Mouse (Mus musculus): ENCODE measurements at regions not wholly inside any gene's neighbourhood (a gene's known extent, or its start where the extent isn't known, plus 50 kb on each side); places are given as distances from the start of the nearest gene placed in this dataset.

- Histone ChIP-seq H3K4me3 (ENCODE audit: low read depth, low read length) (no peak overlapping the region), H3K4me1 (ENCODE audit: insufficient read depth, low read depth, low read length) (no peaks in the 10 kb centered on the region), H3K36me3 (ENCODE audit: insufficient read depth, low read length) (no peaks in the 10 kb centered on the region), H3K27me3 (replicated peaks; ENCODE audit: insufficient read depth, low read length) (no peaks in the 10 kb centered on the region), H3K9me3 (ENCODE audit: low read length) (no peaks in the 10 kb centered on the region), H3K27ac (ENCODE audit: low read length) (no peak overlapping the region), H3K4me2 (replicated peaks; ENCODE audit: low read depth, low read length) (no peak overlapping the region), H3K9ac (replicated peaks; ENCODE audit: low read depth) (no peak overlapping the region)
- 48% methylated on average over 3 of the region's 3 CpGs for WGBS
- no peak for ATAC-seq
- TF ChIP-seq CTCF (IDR thresholded peaks at IDR 0.05) (no peak), EP300 (IDR thresholded peaks at IDR 0.05) (no peak)
- DNase-seq (ENCODE audit: low spot score): no peak
Observed at GRCm38 (mm10) chr5:81878563-81878962, 858.6 kb downstream of the Adgrl3 start.

GRCm38 (mm10) chr5:81893358-81893757 is 873.4 kb downstream of the Adgrl3 start:
- H3K9me3 ChIP-seq (ENCODE audit: low read length): no peaks in the 10 kb centered on the region
- H3K4me2 ChIP-seq (replicated peaks; ENCODE audit: low read depth, low read length): no peak overlapping the region
- H3K9ac ChIP-seq (replicated peaks; ENCODE audit: low read depth): no peak overlapping the region
- TF ChIP-seq CTCF (IDR thresholded peaks at IDR 0.05) (no peak), EP300 (IDR thresholded peaks at IDR 0.05) (no peak)
- no peaks in the 10 kb centered on the region for H3K4me1 ChIP-seq (ENCODE audit: insufficient read depth, low read depth, low read length)
- H3K27ac ChIP-seq (ENCODE audit: low read length): no peak overlapping the region
- 89% methylated on average over 6 of the region's 6 CpGs for WGBS
- DNase-seq (ENCODE audit: low spot score): no peak
- no peak for ATAC-seq
- H3K4me3 ChIP-seq (ENCODE audit: low read depth, low read length): no peak overlapping the region
- H3K36me3 ChIP-seq (ENCODE audit: insufficient read depth, low read length): no peaks in the 10 kb centered on the region
- H3K27me3 ChIP-seq (replicated peaks; ENCODE audit: insufficient read depth, low read length): no peaks in the 10 kb centered on the region

GRCm38 (mm10) chr5:81909368-81909767 is 889.4 kb downstream of the Adgrl3 start:
- H3K9ac ChIP-seq (replicated peaks; ENCODE audit: low read depth): no peak overlapping the region
- WGBS: 59% methylated on average over 6 of the region's 6 CpGs
- H3K27me3 ChIP-seq (replicated peaks; ENCODE audit: insufficient read depth, low read length): no peaks in the 10 kb centered on the region
- H3K4me3 ChIP-seq (ENCODE audit: low read depth, low read length): no peak overlapping the region
- no peak overlapping the region for H3K4me2 ChIP-seq (replicated peaks; ENCODE audit: low read depth, low read length)
- ATAC-seq: no peak
- no peak for TF ChIP-seq EP300 (IDR thresholded peaks at IDR 0.05)
- TF ChIP-seq CTCF (IDR thresholded peaks at IDR 0.05): no peak
- no peaks in the 10 kb centered on the region for H3K9me3 ChIP-seq (ENCODE audit: low read length)
- no peaks in the 10 kb centered on the region for H3K36me3 ChIP-seq (ENCODE audit: insufficient read depth, low read length)
- no peak for DNase-seq (ENCODE audit: low spot score)
- no peak overlapping the region for H3K27ac ChIP-seq (ENCODE audit: low read length)
- H3K4me1 ChIP-seq (ENCODE audit: insufficient read depth, low read depth, low read length): no peaks in the 10 kb centered on the region

GRCm38 (mm10) chr5:81909964-81910363 is 890.0 kb downstream of the Adgrl3 start:
- no peaks in the 10 kb centered on the region for H3K27me3 ChIP-seq (replicated peaks; ENCODE audit: insufficient read depth, low read length)
- TF ChIP-seq CTCF (IDR thresholded peaks at IDR 0.05) (no peak), EP300 (IDR thresholded peaks at IDR 0.05) (no peak)
- H3K36me3 ChIP-seq (ENCODE audit: insufficient read depth, low read length): no peaks in the 10 kb centered on the region
- WGBS: 52% methylated on average over 8 of the region's 8 CpGs
- no peaks in the 10 kb centered on the region for H3K9me3 ChIP-seq (ENCODE audit: low read length)
- no peak overlapping the region for H3K4me2 ChIP-seq (replicated peaks; ENCODE audit: low read depth, low read length)
- H3K4me1 ChIP-seq (ENCODE audit: insufficient read depth, low read depth, low read length): no peaks in the 10 kb centered on the region
- no peak for DNase-seq (ENCODE audit: low spot score)
- ATAC-seq: no peak
- no peak overlapping the region for H3K9ac ChIP-seq (replicated peaks; ENCODE audit: low read depth)
- no peak overlapping the region for H3K4me3 ChIP-seq (ENCODE audit: low read depth, low read length)
- H3K27ac ChIP-seq (ENCODE audit: low read length): no peak overlapping the region

- DNase-seq (ENCODE audit: low spot score): no peak
- ATAC-seq: no peak
- Histone ChIP-seq H3K4me2 (replicated peaks; ENCODE audit: low read depth, low read length) (no peak overlapping the region), H3K9me3 (ENCODE audit: low read length) (no peaks in the 10 kb centered on the region), H3K4me1 (ENCODE audit: insufficient read depth, low read depth, low read length) (no peaks in the 10 kb centered on the region), H3K36me3 (ENCODE audit: insufficient read depth, low read length) (no peaks in the 10 kb centered on the region), H3K27ac (ENCODE audit: low read length) (no peak overlapping the region), H3K9ac (replicated peaks; ENCODE audit: low read depth) (no peak overlapping the region), H3K4me3 (ENCODE audit: low read depth, low read length) (no peak overlapping the region), H3K27me3 (replicated peaks; ENCODE audit: insufficient read depth, low read length) (no peaks in the 10 kb centered on the region)
- TF ChIP-seq CTCF (IDR thresholded peaks at IDR 0.05): no peak
- no peak for TF ChIP-seq EP300 (IDR thresholded peaks at IDR 0.05)
Observed at GRCm38 (mm10) chr5:81916667-81917066, 896.7 kb downstream of the Adgrl3 start.

- H3K9ac ChIP-seq (replicated peaks; ENCODE audit: low read depth): no peak overlapping the region
- no peak overlapping the region for H3K27ac ChIP-seq (ENCODE audit: low read length)
- WGBS: 73% methylated on average over 5 of the region's 5 CpGs
- TF ChIP-seq CTCF (IDR thresholded peaks at IDR 0.05) (no peak), EP300 (IDR thresholded peaks at IDR 0.05) (no peak)
- H3K4me2 ChIP-seq (replicated peaks; ENCODE audit: low read depth, low read length): no peak overlapping the region
- no peaks in the 10 kb centered on the region for H3K4me1 ChIP-seq (ENCODE audit: insufficient read depth, low read depth, low read length)
- DNase-seq (ENCODE audit: low spot score): no peak
- H3K9me3 ChIP-seq (ENCODE audit: low read length): no peaks in the 10 kb centered on the region
- H3K27me3 ChIP-seq (replicated peaks; ENCODE audit: insufficient read depth, low read length): no peaks in the 10 kb centered on the region
- ATAC-seq: no peak
- H3K36me3 ChIP-seq (ENCODE audit: insufficient read depth, low read length): no peaks in the 10 kb centered on the region
- no peak overlapping the region for H3K4me3 ChIP-seq (ENCODE audit: low read depth, low read length)
Observed at GRCm38 (mm10) chr5:81940798-81941197, 920.9 kb downstream of the Adgrl3 start.

Data from lung, postnatal 0 days (tissue).